Mouse (Mus musculus) layer of hippocampus, adult 8-10 months (tissue): Measurements from ENCODE around the gene Nhsl2. TPM values are rescaled to one million over a fixed set of nuclear protein-coding genes. Genes with fewer than 3 reads are reported as not detected.
A peak's percentile ranks its signal among the peaks of the same experiment; 100 is the strongest.

Experiments
- DNase-seq, 2 experiments: peaks; one replicate each; pipeline ENCODE4 v3.0.0; 2022; ENCODE audit warnings: low spot score in 2 of 2
- total RNA-seq, 4 experiments: library from RNA; stranded (reverse); gene quantifications; 2 replicates each; pipeline ENCODE4 v1.2.4; 2022

Nhsl2 gene
- total RNA-seq, 4 experiments from 2014 or later = 37.4 to 52.7 (median 48.8) TPM

DNA sequence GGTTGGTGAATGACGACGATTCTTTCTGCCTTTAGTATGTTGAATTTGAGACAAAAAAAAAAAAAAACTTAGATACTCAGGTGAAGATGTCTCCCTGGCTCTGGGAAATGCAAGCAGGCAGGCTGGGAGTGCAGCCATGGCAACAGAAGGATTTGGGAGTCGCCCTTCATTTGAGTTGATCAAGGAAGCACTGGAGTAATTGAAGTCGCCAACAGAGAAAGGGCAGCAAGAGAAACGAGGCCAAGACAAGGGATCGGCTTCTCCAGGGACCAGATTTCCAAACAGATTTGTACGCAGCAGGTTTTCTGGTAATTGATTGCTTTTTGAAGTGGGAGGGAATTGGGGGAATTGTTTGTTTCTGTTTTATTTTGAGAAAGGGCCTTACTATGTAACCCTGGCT, 192.4 kb downstream of the Nhsl2 start:
- DNase-seq = no peak

DNA sequence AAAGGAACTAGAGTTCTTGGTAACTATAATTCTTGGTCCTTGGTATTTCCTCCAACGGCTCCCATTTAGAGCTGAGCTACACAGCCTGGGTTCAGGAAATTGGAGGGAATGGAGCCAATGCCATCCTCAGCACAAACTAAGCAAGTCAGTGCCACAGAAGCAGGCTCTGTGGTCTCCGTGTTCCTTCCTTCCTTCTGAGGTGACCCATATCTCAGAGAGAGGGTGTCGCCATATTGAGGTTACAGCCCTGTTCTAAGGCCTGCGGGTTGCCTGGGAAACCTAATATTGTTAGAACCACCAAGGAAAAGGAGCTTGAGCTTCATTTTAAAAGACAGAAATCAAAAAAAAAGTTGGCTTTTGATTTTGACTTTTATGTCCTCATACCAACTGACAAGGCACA, 193.2 kb downstream of the Nhsl2 start:
- no peak for DNase-seq

DNA sequence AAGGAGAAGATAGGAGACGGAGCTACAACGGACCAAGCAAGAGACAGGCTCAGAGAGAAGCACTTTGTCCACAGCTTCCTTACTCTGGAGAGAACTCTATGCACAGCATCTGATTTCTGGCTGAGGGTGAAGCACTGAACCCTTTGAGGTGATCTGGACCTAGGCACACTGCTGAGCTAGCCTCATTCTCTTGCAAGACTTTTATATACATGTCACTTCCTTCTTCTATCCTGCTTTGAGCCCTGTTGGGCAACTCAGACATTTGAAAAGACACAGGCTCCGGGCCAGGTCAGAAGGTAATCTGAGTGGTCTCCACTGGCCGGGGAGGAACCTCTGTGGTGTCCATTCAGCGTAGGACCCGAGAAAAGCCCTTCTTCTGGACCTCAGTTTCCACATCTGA, 201.4 kb downstream of the Nhsl2 start:
- DNase-seq = no peak

DNA sequence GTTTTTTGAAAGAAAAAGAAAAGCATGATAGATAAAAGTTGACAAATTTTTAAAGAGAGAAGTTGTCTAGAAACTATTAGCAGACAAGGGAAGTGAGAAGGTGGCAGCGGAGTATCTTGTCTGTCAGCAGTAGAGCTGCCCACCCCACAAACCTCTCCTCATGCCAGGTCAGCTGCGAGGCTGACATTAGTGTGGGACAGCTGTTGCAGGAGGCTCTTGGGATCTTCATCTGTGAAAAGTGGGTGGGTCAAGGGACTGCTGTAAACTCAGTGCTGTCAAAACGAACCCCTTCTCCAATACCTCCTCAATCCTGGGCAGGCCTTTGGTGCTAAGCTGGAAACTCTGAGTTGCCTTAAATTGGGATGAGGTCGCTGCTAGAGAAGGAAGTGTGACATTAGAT, 202.0 kb downstream of the Nhsl2 start:
- DNase-seq = no peak

DNA sequence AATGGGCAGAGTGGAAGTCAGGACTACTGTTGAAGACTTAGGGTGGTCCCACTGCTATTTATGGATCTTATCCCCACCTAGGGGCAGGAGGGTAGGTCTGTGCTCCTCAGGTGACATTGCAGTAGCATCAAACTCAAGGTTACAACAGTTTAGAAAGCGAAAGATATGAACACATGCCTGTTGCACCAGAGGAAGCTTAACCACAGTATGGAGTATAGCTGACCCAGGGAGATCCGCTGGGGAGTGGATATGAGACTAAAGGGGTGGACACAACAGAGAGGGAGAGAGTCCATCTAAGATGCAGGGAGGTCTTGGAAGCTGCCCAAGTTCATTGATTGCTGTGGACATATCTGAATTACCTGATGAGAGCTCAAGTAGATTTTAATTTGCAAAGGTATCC, 204.2 kb downstream of the Nhsl2 start:
- no peak for DNase-seq

DNA sequence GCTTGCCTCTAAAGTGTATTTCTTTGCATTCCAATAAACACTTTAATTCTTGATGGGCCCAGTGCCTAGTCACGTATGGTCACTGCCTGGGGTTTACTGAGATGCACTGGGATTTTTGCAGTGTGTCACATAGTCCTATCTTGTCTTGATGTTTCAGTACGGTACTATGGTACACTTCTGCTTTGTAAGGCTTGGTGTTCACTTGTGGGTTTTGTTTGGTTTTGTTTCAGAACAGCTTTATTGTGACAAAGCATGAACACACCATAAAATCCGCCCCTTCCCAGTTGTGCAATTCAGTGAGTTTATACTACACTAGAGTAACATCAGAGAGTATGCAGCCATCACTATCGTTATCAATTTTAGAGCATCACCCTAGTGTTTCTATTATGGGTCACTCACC, 204.8 kb downstream of the Nhsl2 start:
- DNase-seq = no peak

DNA sequence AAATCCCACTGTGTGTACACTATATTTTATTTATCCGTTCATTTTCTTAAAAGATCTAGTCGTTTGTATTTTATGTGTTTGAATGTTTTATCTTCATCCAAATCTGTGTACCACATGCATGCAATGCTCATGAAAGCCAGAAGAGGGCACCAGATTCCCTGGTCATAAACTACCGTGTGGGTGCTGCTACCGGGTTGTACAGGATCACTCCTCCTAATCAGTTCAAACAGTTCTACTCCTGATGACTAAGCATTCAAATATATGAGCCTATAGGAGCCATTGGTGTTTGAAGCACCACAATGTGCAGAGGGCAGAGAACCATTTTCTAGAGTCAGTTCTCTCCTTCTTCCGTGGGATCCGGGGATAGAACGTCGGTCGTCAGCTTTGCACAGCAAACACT, 210.3 kb downstream of the Nhsl2 start:
- DNase-seq = no peak

DNA sequence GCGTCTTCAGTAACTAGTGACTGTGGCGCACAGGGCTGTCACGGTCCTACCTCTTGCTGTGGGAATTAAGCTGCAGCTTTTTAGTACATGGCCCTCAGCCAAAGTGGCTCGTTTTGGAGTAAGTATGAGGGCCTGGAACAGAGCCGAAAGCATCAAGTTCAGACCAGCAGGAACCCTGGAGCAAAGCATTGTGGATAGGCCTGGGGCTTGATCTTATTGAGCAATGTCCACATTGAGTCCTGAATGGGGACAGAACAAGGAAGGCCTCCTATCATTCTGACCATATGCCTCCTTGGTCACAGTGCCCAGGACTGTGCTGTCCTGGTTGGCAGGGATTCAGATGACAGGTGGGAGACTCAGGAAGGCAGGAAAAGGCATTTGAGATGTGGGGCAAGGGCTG, 211.1 kb downstream of the Nhsl2 start:
- no peak for DNase-seq

DNA sequence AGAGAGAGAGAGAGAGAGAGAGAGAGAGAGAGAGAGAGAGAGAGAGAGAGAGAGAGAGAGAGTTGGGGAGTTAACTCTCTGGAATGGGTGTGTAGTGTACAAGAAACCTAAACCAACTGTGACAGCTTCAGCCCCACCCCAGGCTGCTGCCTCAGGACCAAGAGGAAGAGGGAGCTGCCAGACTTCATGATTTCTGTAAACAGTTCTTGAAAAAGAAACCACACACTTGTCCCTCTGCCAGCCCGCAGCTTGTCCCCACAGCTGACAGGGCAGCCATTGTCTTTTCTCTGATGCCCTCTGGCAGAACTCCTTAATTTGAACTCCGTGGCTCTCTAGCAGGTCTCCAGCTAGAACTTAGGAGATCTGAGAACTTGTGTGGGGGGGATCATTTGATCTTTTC, 211.7 kb downstream of the Nhsl2 start:
- DNase-seq = no peak

DNA sequence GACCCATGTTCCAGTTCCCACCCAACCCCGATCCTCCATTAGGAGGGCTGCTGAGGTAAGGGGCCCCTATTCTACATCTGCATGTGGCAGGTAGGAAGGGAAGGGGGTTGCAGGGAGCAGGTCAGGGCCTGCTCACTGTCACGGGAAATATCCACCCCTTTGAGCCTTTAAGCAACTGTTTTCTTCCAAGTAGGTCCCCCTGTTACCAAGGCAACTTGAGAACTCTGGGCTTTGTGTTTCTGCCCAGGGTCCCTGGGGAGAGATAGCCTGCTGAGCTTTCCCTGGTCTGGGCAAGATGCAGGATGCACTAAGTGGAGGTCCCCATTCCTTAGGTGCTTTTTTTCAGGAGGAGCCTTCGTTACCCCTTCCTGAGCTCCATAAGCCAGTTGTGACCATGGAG, 214.9 kb downstream of the Nhsl2 start:
- DNase-seq = no peak

DNA sequence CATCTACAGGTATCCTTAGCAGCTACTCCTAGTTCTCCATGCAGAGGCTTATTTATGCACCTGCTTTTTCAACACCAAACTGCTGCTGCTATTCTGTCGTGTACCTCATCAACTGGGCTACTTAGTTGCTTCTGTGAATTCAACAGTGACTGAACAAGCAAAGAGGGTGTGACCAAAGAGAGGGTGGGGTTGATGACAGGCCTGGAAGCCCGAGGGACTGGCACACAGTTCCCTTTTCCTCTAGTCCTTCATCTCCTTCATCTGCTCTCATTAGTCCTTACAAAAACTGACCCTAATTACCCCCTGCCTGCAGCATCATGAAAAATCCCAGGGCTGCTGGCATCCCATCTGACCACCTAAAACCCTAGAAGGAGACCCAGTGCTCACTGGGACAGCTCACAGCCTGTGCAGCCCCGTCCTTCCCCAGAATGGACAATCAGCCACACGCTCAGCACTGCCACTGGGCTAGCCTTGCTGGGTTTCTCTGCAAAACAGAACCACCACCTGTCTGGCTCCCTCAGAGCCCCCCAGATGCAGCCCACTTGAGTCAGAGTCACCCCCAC, 216.1 kb downstream of the Nhsl2 start:
- DNase-seq = no peak

DNA sequence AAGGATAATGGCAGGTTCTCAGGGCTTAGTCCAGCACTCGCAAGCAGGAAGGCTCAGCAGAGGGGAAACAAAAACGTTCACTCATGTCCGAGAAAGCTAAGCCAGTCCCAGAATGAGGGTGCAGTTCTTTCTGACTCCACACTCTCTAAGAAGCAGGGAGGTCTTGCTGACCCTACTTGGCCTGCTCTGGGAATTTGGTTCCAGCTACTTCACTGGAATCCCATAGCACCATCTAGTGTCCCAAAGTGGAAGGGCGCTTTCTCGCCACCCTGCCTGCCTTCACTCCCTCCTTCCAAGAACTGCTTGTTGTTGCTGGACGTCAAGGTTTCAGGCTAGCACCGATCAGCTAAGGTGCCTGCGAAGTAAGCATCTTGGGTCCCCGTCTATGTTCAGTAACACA, 216.9 kb downstream of the Nhsl2 start:
- peak; percentile 64 to 74 for DNase-seq

DNA sequence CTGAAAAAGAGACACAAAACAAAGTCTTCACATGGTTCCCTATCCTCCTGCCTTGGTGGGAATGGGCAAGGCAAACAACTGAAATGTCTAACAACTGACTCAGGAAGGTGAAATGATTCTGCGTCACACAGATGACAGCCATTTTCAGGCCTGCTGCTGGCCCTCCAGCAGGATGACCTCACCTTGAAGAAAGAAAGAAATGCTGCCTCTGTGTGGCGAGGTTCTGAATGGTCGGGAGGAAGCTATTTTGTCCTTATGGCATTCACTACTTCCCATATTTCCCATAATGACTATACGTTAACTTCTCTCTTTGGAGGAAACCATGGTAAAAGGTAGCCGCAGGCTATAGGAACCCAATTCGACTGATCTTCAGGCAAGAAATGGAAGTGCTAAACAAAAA, 217.9 kb downstream of the Nhsl2 start:
- no peak for DNase-seq

DNA sequence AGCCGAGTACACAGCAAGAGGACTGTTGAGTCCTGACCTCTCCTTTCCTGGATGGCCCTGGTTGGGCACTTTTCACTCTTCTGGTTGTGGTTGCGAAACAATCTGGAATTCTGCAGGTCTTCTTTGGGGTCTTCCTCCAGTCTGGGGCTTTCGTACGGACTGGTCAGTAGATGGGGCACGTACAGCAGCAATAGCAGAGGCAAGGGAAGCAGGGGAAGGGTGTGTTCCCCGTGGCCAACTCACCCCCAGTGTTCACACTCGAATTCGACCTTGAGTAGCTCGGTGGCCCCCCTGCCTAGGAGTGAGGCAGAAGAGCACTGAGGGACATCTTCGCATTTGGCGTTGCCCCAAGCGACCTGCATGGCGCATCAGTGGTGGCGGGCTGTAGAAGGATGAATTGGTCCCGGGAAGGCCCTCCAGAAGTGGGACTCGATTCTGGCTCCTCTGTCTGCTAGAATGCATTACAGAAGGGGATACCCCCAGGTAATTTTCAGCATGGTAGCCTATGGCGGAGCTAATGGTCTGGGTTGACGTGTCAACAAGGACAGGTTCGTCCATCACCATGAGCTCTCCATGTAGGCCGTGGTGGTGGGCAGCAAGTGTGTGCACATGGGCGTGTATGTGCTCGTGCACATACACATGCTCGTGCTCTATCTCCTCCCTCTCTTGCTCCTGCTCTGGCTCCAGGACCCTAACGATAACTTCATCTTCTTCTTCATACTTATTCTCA, 219.8 kb downstream of the Nhsl2 start:
- no peak for DNase-seq

DNA sequence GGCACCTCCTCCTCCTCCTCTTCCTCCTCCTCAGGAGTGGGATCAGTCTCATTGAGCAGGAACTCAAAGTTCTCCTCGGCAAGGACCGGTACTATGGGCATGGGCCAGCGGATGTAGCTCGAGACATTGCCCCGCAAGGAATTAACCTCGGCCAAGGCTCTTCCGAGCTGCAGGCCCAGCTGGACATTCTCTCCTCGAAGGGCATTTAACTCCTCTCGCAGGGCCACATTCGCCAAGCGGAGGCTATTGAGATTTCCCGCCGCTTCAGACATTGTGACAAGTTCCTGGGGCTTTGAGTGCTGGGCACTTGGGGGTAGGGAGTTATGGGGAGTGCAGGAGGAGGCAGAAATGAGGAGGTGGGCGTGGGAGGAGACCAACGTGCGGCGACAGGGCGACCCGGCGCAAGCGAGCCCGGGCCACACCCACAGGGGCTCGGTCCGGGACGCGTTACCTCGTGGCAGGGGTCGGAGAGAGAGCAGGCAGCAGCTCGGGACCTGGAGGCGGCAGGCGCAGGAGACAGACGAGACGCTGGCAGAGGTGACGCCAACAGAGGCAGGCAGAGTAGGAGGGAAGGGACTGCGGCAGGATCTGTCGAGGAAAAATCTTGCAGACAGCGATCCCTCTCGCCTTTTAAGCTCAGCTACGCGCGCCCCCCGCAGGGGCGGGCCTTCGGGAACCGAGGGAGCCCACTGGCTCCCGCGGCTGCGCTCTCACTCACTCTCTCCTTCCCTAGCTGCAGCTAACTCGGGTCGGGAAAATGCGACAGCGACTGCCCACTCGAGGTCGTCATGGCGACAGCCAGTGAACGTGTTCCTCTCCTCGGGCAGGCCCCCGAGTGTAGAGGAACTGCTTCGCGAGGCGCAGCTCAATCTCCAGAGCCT, 221.6 kb downstream of the Nhsl2 start, which contains the start of gene Rtl5:
TSS of gene Rtl5 (minus strand) at position 714 of the 881 bp plus-strand sequence.
- peak; percentile 67 to 79 for DNase-seq

DNA sequence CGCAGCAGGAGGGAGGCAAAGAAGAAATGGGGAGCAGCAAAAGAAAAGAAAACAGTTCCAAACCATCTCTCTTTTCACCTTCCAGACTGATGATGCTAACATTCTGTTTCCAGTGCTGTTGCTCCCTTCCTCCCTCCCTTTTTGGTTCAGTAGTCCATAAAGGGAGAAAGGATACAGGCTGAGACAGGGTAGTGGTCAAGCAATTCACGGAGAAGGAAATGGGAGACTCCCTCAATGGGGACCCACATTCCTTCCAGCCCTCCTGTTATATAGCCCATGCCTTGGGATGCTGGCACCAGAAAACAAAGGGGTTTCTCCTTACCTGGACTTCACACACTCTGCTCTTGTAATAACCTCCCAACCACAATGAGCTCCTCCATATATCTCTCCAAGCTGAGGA, 222.3 kb downstream of the Nhsl2 start:
- no peak for DNase-seq

DNA sequence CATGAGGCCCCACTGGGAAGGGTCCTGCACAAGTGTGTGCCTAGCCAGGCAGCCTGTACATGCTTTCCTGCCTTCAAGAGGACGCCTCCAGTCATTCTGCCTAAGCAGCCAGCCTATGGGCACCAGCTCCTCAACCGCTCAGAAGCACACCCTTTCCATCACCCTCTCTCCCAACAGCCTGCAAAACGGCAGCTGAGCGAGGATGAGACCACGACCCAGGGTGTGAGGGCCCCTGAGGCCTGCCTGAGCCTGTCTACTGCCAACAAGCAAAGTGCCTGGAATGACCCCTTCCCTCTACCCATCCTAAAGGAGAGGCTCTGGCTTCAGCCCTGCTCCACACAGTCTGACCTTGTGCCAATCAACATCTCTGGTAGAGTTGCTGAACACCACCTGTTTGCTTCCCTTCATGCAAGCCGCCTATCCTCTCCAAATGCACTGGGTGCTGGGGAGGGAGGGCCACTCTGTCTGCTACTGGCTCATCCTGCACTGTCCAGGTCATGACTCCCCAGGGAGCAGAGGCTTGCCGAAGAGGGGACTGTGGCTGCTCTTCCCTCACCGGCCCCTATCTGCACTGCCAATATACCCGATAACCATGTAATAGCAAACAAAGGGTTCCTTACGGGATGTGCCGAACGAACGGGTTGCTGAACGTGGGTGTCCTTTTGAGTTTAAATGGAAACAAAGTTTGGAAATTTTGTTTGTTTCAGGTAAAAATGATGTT, 224.6 kb downstream of the Nhsl2 start:
- no peak for DNase-seq

DNA sequence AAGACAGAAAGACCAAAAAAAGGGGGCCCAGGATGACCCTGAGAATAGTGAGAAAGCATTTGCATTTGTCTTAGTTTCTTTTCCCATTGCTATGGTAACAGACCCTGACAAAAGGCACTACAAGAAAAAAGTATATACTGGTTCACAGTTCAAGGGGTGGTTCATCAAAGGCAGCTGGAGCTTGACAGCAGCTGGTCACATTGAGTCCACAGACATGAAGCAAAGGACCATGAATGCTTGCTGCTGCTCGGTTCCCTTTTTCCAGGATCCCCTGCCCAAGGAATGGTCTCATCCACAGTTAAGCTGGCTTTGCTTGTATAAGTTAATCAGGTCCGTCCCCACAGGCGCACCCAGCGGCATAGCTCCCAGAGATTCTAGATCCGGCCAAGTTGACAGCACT, 225.2 kb downstream of the Nhsl2 start:
- DNase-seq = no peak

DNA sequence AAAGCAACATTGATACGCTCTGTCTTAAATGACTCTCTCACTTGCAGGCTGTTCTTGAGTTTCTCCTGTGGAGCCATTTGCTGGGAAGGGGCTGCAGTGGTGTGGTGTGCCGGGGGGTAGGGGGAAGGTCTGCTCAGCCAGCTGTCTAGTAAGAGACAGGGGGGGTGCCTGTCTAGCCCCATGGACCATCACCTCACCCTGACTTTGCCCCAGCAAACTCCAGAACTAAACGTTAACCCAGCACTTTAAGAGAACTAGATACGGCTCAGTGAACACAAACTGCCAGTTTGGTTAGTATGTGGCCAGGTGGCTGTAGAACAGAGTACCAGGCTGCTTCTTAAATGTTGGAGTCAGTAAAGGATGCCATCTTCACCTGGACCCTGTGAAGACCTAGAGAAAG, 226.0 kb downstream of the Nhsl2 start:
- no peak for DNase-seq

DNA sequence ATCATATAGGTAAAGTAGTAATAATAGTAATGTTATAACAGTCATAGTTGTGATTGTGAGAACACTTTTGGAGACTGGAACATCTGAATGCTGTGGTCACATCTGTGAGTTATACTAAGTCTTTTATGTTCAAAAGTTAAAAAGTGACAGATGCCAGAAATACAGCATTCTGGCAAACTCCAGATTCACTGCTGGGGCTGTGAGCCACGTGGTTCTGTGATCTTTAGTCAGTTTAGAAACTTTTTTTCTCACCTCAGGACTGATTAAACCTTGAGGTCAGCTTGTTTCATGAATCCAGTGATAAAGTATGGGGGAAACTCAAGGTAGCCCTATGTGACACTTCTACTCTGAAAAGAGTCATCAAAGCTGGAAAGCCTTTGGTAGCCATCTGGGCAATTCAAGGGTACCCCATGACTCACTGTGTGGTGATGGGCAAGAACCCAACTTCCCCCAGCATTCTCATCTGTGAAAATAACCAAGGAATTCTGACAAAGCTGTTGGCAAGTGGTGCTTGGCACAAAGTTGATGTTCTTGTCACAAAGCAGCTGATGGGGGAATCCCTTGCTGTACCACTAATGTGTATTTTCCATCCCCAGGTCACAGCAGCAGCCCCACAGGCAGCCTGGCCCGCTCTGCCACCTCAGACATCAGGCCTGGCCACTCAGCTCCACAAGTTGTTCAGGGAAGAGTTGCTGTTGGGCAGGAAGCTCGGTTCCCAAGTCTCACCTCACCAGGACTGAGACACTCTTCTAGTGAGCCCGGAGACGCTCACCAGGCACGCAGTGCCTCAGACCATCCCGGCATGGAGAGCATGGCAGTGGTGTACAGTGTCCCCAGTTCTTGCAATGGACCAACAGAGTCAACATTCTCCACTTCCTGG, 227.9 kb downstream of the Nhsl2 start:
- peak in 1 of 2 experiments; percentile 30 for DNase-seq

DNA sequence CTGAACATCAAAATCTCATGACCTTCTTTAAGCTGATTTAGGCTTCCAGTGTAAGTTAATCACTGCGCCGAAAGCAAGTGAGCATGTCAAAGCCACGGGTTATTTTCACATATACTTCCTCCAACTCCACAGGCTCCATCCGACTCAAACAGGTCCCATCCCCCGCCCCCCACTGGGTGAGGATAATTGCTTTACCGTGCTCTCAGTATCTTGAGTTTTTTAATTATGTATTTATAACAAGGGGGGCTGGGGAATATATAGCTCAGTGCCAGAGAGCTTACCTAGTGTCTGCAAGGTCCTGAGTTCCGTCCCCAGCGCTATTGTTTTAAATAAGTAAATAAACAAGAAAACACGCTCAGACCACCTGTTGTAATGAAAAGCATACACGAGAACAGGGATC, 231.9 kb downstream of the Nhsl2 start:
- DNase-seq = no peak
